Mouse (Mus musculus) stomach, postnatal 0 days (tissue): ENCODE data around the gene Plp2. TPM values are rescaled to one million over a fixed set of nuclear protein-coding genes. Genes with fewer than 3 reads are reported as not detected.

Experiments used
- ATAC-seq: fragments of 200-750 bp; cut with Nextera tagmentation; 2 replicates; pipeline ENCODE4 v1.8.0; 2017; ENCODE audit not compliant: low FRiP score, low TSS enrichment
- DNase-seq: peaks from one replicate; pipeline ENCODE4 v3.0.0-alpha.2; 2016; ENCODE audit warnings: low spot score
- H3K27ac ChIP-seq: fragments of 300-500 bp; sonication (generic); replicated peaks from 2 replicates; pipeline ENCODE4 v1.5.1; 2014; ENCODE audit warnings: mild to moderate bottlenecking, control low read depth
- H3K27me3 ChIP-seq: fragments of 300-500 bp; sonication (generic); 2 replicates; pipeline ENCODE4 v1.6.1; 2014; ENCODE audit warnings: low read length; ENCODE audit not compliant: control insufficient read depth, insufficient read depth
- H3K36me3 ChIP-seq: fragments of 300-500 bp; sonication (generic); 2 replicates; pipeline ENCODE4 v1.6.1; 2014; ENCODE audit warnings: low read length, mixed read lengths; ENCODE audit not compliant: control insufficient read depth, insufficient read depth
- H3K4me1 ChIP-seq: fragments of 300-500 bp; sonication (generic); replicated peaks from 2 replicates; pipeline ENCODE4 v1.6.1; 2014; ENCODE audit warnings: antibody characterized with exemption; ENCODE audit not compliant: control insufficient read depth, insufficient read depth
- H3K4me2 ChIP-seq: fragments of 300-500 bp; sonication (generic); replicated peaks from 2 replicates; pipeline ENCODE4 v1.6.1; 2014; ENCODE audit warnings: low read depth, mild to moderate bottlenecking, control low read depth, moderate library complexity
- H3K4me3 ChIP-seq: fragments of 300-500 bp; sonication (generic); 2 replicates; pipeline ENCODE4 v1.5.1; 2014; ENCODE audit warnings: low read depth, low read length, control low read depth
- H3K9ac ChIP-seq: fragments of 300-500 bp; sonication (generic); 2 replicates; pipeline ENCODE4 v1.6.1; 2014; ENCODE audit warnings: mild to moderate bottlenecking, low read length, control low read depth, mixed read lengths
- H3K9me3 ChIP-seq: fragments of 300-500 bp; sonication (generic); 2 replicates; pipeline ENCODE4 v1.6.1; 2016; ENCODE audit warnings: low read length; ENCODE audit not compliant: control insufficient read depth
- CTCF ChIP-seq: IDR thresholded peaks from 2 replicates; pipeline ENCODE4 v1.5.1; 2016; ENCODE audit warnings: antibody characterized with exemption, low read depth, mild to moderate bottlenecking, moderate library complexity
- EP300 ChIP-seq: optimal IDR thresholded peaks from 2 replicates; pipeline ENCODE3; 2016; ENCODE audit warnings: antibody characterized with exemption
- WGBS: fragments of 180-500 bp; shearing (Covaris S2); extraction: QIAGEN DNeasy Blood & Tissue Kit; methylation state at CpG from one replicate; pipeline ENCODE4 v1.1.7; 2014; 5-methylcytosine and 5-hydroxymethylcytosine counted together
- polyA plus RNA-seq: library from polyadenylated mRNA; unstranded; fragments of >200 nt; fragmentation: Nextera tagmentation; extraction: Ambion mirVana; gene quantifications from 2 replicates; pipeline ENCODE4 v1.2.1, GENCODE M21; 2015

Plp2 gene
- polyA plus RNA-seq, 1 experiment from 2014 or later: 262 TPM

DNA sequence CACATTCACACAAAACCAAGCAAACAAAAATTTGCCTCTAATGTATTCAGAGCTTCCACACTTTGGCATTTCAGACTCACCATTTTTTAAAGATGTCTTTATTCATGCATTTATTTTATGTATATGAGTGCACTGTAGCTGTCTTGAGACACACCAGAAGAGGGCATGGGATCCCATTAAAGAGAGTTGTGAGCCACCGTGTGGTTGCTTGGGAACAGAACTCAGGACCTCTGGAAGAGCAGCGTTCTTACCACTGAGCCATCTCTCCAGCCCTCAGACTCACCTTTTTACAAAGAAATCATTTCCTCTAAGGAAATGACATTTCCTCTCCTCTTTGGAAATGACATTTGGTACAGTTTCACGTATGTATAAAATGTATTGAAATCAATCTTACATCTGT is 7.8 kb upstream of the Plp2 start:
- ATAC-seq: no peak
- H3K36me3 ChIP-seq: no peaks in the 10 kb centered on the region
- no peak overlapping the region for H3K4me2 ChIP-seq
- H3K4me1 ChIP-seq: no peaks in the 10 kb centered on the region
- 24% methylated on average over 3 of the region's 3 CpGs for WGBS
- no peak overlapping the region for H3K4me3 ChIP-seq
- DNase-seq: no peak
- H3K9ac ChIP-seq: no peak overlapping the region
- H3K27me3 ChIP-seq: no peaks in the 10 kb centered on the region
- TF ChIP-seq CTCF (peak; percentile 41), EP300 (no peak)
- no peaks in the 10 kb centered on the region for H3K9me3 ChIP-seq
- H3K27ac ChIP-seq: no peak overlapping the region

DNA sequence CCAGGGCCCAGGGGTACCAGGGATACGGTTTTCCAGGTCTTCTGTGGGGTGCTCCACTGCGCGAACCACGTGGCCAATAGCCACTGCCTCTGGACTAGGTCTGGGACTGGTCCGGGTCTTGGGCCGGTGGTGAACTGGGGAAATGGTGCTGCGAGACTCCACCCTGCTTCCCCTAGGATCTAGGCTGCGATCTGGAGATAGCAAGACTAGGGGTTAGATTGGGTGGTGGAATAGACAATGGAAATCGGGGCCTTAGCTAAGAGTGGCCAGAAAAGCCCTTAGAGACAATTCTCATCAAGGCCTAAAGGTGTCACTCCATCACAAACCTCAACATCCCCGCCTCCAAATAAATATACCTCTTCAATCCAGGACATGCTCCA is 3.8 kb upstream of the Plp2 start:
- Histone ChIP-seq H3K9me3 (no peaks in the 10 kb centered on the region), H3K9ac (no peak overlapping the region), H3K4me1 (no peaks in the 10 kb centered on the region), H3K4me2 (peak overlapping the region; percentile 49), H3K27me3 (no peaks in the 10 kb centered on the region), H3K27ac (peak overlapping the region; percentile 83), H3K36me3 (no peaks in the 10 kb centered on the region), H3K4me3 (peak overlapping the region; percentile 21)
- ATAC-seq: peak; percentile 2; the same call in 1 of the 2 replicates
- 27% methylated on average over 10 of the region's 10 CpGs for WGBS
- no peak for DNase-seq
- TF ChIP-seq EP300: no peak
- TF ChIP-seq CTCF: no peak

GRCm38 (mm10) chrX:7674284-7675000 is 3.3 kb upstream of the Plp2 start:
- Histone ChIP-seq H3K9me3 (no peaks in the 10 kb centered on the region), H3K4me3 (peak overlapping the region; percentile 21), H3K4me2 (peak overlapping the region; percentile 49), H3K9ac (0 out of 2 replicates have a peak overlapping the region, but pooled peaks have one; percentile 13), H3K27me3 (no peaks in the 10 kb centered on the region), H3K36me3 (no peaks in the 10 kb centered on the region), H3K4me1 (no peaks in the 10 kb centered on the region), H3K27ac (peak overlapping the region; percentile 83)
- TF ChIP-seq EP300: no peak
- TF ChIP-seq CTCF: no peak
- WGBS: 15% methylated on average over 28 of the region's 28 CpGs
- peak; percentile 54 for DNase-seq
- peak; percentile 39 for ATAC-seq

DNA sequence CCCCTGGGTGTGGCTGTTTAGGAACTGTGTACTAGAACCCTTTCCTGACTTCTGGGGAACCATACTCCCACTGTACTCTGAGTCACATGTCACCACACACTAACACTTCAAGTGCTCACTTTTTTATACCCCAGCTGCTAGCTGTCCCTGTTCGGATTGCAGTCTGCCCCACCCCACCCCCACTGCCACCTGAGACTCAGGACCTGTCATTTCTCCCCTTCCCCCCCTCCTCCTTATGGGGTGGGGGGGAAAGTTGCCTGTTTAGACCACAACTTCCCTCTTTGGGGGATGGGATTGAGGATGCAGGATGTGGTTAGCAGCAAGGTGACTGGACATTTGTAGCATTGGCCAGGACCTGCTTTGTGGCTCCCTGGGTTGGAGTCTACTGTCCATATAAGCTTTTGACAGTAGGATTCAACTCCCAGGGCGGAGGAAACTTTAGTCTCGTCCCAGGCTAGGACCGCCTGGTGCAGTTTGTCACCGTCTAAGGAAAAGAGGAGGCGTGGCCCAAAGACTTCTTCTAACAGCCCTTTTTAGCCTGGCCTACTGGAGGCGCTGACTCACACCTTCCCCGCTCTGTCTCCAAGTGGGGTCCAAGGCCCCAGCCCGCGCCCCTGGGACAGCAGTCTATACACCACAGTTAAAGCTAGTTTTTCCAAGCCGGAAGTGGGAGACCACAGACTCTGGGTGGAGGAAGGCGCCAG is 2.5 kb upstream of the Plp2 start:
- DNase-seq: peak; percentile 57
- 17% methylated on average over 12 of the region's 12 CpGs for WGBS
- no peaks in the 10 kb centered on the region for H3K36me3 ChIP-seq
- H3K4me2 ChIP-seq: peak overlapping the region; percentile 49
- H3K9me3 ChIP-seq: no peaks in the 10 kb centered on the region
- peak; percentile 52 for ATAC-seq
- H3K9ac ChIP-seq: 0 out of 2 replicates have a peak overlapping the region, but pooled peaks have one; percentile 13
- peak overlapping the region; percentile 83 for H3K27ac ChIP-seq
- no peaks in the 10 kb centered on the region for H3K4me1 ChIP-seq
- TF ChIP-seq EP300 (no peak), CTCF (peak; percentile 22; the same call in 1 of the 2 replicates)
- H3K27me3 ChIP-seq: no peaks in the 10 kb centered on the region
- no peak overlapping the region; the same call in 1 of the 2 replicates for H3K4me3 ChIP-seq

DNA sequence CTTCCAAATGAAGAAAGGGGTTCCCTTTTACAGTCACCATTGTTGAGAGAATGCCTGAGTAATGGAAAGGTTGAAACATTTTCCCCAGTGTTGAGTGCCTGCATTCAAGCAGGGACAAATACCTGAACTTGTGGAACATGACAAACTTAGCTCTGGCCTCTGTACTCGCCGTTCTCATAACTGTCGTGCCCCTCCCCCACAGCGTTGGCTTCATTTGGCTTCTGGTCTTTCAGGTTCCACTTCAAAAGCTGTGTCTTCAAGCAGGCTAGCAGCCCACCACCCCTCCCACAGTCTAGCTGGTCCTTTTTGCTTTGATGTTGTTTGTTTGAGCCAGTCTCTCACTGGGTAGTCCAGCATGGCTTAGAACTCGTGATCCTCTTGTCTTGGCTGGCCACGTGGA is 1.5 kb upstream of the Plp2 start:
- 36% methylated on average over 6 of the region's 6 CpGs for WGBS
- H3K27ac ChIP-seq: no peak overlapping the region

More for the DNA sequence above, 1.5 kb upstream of the Plp2 start:
- no peak overlapping the region for H3K9ac ChIP-seq
- no peak overlapping the region for H3K4me2 ChIP-seq
- ATAC-seq (no peak), DNase-seq (peak; percentile 22)
- H3K36me3 ChIP-seq: no peaks in the 10 kb centered on the region
- TF ChIP-seq CTCF: no peak
- no peak for TF ChIP-seq EP300
- H3K27me3 ChIP-seq: no peaks in the 10 kb centered on the region
- no peak overlapping the region for H3K4me3 ChIP-seq
- no peaks in the 10 kb centered on the region for H3K9me3 ChIP-seq
- no peaks in the 10 kb centered on the region for H3K4me1 ChIP-seq
